Mouse (Mus musculus): ENCODE results near the gene Zfp772.
"Not testable (repeated sequence)": the region's sequence is repeated elsewhere in the genome, so short reads cannot be mapped to it uniquely, and the experiment has no call there.

The Zfp772 gene

DNA sequence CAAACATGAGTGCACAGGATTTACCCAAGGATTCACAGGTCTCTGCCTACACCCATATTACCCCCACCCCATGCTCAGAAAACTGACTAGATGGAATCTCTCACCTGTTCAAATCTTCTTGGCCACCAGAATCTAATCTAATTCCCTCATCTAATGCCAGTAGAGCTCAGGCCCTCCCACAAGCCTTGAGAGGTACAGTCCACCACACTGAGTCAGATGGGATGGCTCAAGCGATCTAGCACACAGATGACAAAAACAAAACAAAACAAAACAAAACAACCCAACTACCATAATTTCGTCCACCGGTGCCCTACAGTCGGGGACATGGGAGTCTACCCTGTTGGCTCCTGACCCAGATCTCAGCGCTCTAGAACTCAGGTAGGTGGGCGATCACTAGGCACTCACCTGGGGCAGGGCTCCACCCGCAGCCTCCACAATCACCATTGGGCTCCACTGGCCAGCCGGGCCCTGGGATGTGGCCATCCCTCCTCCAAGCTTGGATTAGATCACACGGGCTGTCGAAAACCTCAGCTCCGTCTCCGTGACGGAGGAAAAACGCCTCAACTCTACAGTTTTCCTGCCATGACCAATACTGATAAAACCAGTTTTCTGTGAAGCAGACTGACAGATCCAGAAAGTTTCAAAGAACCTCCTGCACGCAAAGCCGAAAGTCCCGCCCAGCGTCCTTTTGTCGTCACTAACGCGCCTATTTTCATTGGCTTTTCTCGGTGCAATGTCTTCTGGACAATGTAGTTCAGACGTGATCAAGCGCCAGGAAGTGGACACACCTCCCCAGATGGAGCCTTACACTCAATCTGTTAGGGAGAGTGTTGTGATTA lies at the start of gene Zfp772:
Gene Zfp772, minus strand, starts transcription at position 686 of the 839 bp plus-strand sequence.
- POLR2A ChIA-PET, CTCF ChIA-PET: not testable (repeated sequence)

DNA sequence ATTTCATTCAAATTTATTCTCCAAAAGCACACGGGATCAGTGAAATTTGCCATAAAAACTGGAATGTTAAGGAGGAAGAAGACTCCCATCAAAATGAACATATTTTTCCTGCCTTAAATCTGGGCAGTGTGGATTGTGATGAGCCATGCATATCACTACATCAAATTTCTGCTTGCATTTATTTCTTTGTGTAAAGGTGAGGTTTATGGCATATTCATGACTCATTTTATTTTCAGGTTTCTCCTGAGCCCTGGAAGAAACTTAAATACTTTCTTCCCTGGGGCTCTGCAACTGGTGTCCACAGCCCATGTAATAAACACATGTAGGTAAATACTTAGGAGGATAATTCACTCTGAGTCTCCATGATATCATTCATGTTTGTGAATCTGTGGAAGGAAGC lies 37.4 kb upstream of the Zfp772 start, which contains the start of gene Vmn2r29:
Gene Vmn2r29, minus strand, starts transcription at position 101 of the 400 bp plus-strand sequence.
- POLR2A ChIA-PET, CTCF ChIA-PET: not testable (repeated sequence)

DNA sequence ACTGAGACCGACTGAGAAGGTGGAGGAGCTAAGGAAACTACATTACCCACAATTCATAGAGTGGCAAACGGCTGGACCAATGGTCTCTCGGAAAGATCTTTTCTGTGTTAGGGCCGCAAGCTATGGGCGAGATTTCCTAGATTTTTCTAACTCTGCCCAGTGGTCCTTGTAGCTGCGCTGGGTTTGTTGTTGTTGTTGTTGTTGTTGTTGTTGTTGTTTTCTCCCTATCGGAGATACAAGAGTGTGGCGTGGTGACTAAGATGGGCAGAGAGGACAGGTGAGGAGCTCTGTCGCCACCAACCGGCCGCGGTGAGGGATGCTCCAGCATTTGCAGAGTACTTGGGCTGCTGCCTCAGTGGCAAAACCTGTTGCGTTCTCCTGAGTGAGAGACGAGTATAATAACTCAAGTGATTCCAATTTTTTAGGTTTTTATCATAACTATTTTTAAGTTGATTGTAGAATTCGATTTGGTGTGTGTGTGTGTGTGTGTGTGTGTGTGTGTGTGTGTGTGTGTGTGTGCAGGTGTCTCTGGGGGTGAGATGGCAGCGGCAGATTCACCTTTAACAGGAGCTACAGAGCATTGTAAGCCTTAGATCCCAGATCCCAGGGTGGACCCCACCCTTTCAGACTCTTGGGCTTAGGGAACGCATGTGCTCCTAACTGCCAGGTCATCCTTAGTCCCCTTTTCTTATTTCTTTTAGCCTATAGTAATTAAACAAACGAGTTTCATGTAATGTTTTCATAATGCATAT lies 21.4 kb downstream of the Zfp772 start:
- POLR2A ChIA-PET: interaction anchor here in 3 of 4 experiments (0.6 to 4.1 kb wide), 14 partner anchors 10 to 826 kb away, joined by 3 to 32 read pairs (median 4); partner anchors contain the start of genes Zfp418 (in 2 of the 3), Zfp773 (in 1 of the 3), Zfp78 (in 1 of the 3) and Zfp954 (in 1 of the 3)
- CTCF ChIA-PET: interaction anchor here (0.6 to 3.3 kb wide), 23 partner anchors 16 to 666 kb away, joined by 3 to 19 read pairs (median 4); partner anchors contain the start of genes Zfp773 (in 3 of the 4), Zfp418 (in 1 of the 4) and Zfp954 (in 1 of the 4)

DNA sequence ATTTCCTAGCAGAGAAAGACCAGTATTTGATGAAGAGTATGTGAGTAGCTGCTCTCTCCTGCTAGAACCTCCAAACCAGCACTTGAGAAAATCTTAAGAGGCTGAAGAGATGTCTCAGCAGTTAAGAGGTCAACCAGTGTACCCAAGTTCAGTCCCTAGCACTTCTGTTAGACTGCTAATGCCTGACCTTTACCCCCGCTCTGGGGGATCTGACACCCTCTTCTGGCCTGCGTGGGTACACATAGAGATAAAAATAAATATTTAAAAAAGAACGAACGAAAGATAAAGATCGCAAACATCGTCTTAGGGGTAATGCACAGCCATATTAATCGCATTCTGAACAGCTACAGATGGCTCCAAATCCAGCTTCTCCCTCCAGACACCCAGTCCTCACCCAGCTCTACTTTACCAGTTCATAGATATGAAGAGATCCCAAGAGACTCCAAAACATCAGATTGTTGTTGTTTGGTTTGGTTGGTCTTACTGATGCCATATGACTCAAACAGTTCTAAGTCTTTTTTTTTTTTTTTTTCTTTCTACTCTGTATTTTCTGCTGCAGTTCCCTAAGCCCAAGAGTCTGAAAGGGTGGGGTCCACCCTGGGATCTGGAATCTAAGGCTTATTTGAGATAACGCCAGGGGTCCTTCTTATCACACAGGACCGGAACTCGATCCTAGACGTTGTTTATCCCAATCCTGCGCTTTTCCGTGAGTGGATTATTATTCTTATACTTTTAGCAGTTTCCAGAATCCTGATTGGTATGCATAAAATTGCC lies 22.2 kb downstream of the Zfp772 start:
- ChIA-PET POLR2A (interaction anchor here in 3 of 4 experiments (0.6 to 4.1 kb wide), 15 partner anchors 9 to 844 kb away, joined by 3 to 32 read pairs (median 4); partner anchors contain the start of genes Zfp418 (in 2 of the 3), Zfp773 (in 1 of the 3), Zfp78 (in 1 of the 3) and Zfp954 (in 1 of the 3)), CTCF (interaction anchor here (0.6 to 3.3 kb wide), 23 partner anchors 15 to 835 kb away, joined by 3 to 19 read pairs (median 4); partner anchors contain the start of genes Zfp773 (in 3 of the 4), Zfp954 (in 2 of the 4) and Zfp418 (in 1 of the 4))

DNA sequence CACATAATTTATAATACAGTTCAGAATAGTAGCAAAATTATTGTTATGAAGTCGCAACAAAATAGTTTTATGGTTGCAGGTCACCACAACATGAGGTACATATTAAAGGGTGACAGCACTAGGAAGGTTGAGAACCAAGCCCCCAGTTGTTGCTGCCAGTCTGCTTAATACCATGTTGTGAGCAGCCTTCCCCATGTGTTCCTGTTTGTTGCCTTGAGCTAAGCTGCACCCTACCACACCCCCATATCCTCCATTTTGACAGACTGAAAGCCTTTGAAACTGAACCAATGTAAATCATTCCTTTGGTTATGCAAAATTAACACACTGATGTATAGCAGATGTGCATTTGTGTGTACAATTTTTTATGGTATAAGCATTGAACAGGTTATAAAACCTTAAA lies 23.9 kb downstream of the Zfp772 start:
- ChIA-PET POLR2A (interaction anchor here in 2 of 4 experiments (0.6 to 4.1 kb wide), 2 partner anchors 10 to 12 kb away, joined by 3 to 32 read pairs; partner anchors contain the start of gene Zfp418 (in 1 of the 2)), CTCF (interaction anchor here in 3 of 4 experiments (0.5 to 3.3 kb wide), 3 partner anchors 49 to 394 kb away, joined by 3 to 19 read pairs (median 3); partner anchors contain the start of gene Zfp773 (in 1 of the 3))

DNA sequence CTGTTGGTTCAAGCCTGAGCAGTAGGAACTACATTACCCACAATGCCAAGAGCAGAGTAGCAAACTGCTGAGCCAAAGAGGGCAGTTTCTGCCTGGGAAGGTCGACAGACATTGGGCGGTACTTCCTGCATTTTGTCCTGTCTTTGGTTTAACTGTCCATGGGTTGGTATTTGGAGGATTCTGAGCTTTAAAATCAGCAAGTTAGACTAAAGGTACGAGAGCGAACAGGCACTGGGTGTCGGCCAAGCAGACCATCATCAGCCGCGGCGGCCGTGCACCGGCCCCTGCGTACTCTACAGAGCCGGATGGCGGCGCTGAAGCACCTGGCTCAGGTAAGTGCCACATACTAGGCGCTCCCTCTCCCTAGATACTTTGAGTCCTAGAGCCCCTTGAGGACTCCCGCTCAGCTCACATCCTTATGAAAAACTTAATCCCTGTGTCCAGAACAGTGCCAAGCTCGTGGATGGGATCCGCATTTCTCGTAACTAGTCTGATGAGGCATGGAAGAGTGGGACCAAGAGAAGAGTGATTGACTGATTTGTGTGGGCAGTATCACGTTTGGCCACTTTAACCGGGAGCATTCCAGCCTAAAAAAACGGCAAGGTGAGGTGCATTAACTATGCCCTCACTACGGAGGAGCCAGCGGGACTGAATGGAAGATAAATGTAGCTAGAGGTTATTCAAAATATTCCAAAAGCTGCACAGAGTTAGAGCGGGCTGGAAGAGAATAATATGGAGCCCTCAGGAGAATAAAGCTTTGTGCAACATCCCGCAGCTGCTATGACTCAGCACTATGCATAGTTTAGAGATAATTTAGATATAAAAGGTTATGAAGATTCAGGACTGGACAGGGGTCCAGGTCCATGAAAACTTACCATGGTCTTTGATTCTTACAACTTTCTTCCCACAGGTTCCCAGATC lies 38.3 kb downstream of the Zfp772 start, which contains the start of gene Zfp418:
Gene Zfp418, plus strand, starts transcription at position 104 of the 921 bp plus-strand sequence.
- POLR2A ChIA-PET: interaction anchor here in 3 of 4 experiments (0.8 to 5.9 kb wide), 12 partner anchors 10 to 628 kb away, joined by 3 to 32 read pairs (median 3); partner anchors contain the start of gene Zfp773 (in 2 of the 3)
- CTCF ChIA-PET: interaction anchor here in 3 of 4 experiments (0.5 to 1.1 kb wide), 3 partner anchors 17 to 889 kb away, joined by 3 to 7 read pairs (median 6); no protein-coding TSS in a partner anchor

All from embryonic stem cell, embryonic (primary cell).